In the genomic region with DNA sequence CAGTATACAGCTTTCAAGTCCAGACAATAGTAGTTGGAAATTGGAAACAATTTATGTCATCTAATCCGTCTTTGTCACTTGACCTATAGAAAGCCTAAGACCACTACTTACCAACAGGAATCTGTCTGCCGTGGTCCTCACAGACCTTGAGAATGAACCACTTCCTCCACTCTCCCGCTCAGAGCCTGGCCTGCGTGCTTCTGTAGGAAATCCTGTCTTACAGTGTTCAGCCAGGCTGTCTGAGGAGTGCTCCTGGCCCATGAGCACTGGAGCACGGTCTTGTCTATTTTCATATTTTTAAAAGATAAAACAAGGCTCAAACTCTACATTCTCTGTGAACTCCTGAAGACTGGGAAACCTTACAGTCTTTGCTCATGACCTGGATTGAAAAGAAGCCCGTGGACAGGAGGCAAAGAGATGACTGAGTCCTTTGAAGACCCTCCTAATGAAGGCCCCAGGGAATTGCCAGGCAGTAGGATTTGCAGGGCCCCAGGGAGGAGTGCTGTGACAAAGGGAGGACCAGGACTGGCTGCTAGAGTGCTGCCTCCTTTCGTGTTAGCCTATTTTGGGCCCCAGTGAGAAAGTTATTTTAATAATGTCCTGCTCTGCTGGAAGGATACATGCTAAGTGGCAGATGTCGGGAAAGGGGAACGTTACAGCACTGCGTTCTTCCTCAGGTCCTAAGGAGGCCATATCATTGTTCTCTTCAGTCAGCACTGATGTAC, we compare ENCODE assay signal across 18 mouse cellular contexts.
DNase-seq lines count a peak whose midpoint lies in the region; ATAC-seq and TF ChIP-seq lines count a peak whose summit lies in the region.
"Had no signal": no experiment of that assay in that cellular context is flagged by ENCODE, and none has a peak within 500 bp of the region (broad histone marks: within the 10 kb centered on the region; RNA-seq: fewer than 3 reads in every experiment).

No protein-coding gene starts in this region.

- no peak overlapping the region for H3K4me3 ChIP-seq in midbrain, embryonic 12.5 days
- no peak overlapping the region for H3K4me3 ChIP-seq in midbrain, postnatal 0 days (ENCODE audit: low read depth, low read length)
- H3K4me3 ChIP-seq in heart, embryonic 16.5 days (ENCODE audit: low read length): no peak overlapping the region
- H3K4me3 ChIP-seq: embryonic facial prominence, embryonic 15.5 days; hindbrain, embryonic 12.5 days; kidney, embryonic 15.5 days; stomach, embryonic 15.5 days had no signal

- no peak overlapping the region for H3K27ac ChIP-seq in midbrain, embryonic 12.5 days (replicated peaks)
- no peak overlapping the region for H3K27ac ChIP-seq in midbrain, postnatal 0 days (ENCODE audit: low read depth, low read length)
- peak overlapping the region; percentile 62 for H3K27ac ChIP-seq in heart, embryonic 16.5 days (ENCODE audit: low read length)
- H3K27ac ChIP-seq: embryonic facial prominence, embryonic 15.5 days; hindbrain, embryonic 12.5 days; kidney, embryonic 15.5 days; stomach, embryonic 15.5 days had no signal

- TF ChIP-seq CTCF in midbrain, postnatal 0 days (IDR thresholded peaks at IDR 0.05): no peak

- WGBS in midbrain, embryonic 12.5 days: 77% methylated on average over 10 of the region's 10 CpGs
- WGBS in midbrain, postnatal 0 days: 61% methylated on average over 10 of the region's 10 CpGs
- 55% methylated on average over 10 of the region's 10 CpGs for WGBS in heart, embryonic 16.5 days

- H3K27me3 ChIP-seq in midbrain, embryonic 12.5 days: no peaks in the 10 kb centered on the region
- H3K27me3 ChIP-seq in midbrain, postnatal 0 days (ENCODE audit: insufficient read depth, low read length): no peaks in the 10 kb centered on the region
- H3K27me3 ChIP-seq in heart, embryonic 16.5 days (ENCODE audit: control insufficient read depth, insufficient read depth, low read length): no peaks in the 10 kb centered on the region
- H3K27me3 ChIP-seq: embryonic facial prominence, embryonic 15.5 days; hindbrain, embryonic 12.5 days; kidney, embryonic 15.5 days; stomach, embryonic 15.5 days had no signal

- no peaks in the 10 kb centered on the region for H3K9me3 ChIP-seq in midbrain, embryonic 12.5 days
- H3K9me3 ChIP-seq in midbrain, postnatal 0 days (ENCODE audit: low read length): no peaks in the 10 kb centered on the region
- H3K9me3 ChIP-seq in heart, embryonic 16.5 days (replicated peaks; ENCODE audit: control insufficient read depth, low read length): no peaks in the 10 kb centered on the region
- H3K9me3 ChIP-seq: embryonic facial prominence, embryonic 15.5 days; hindbrain, embryonic 12.5 days; kidney, embryonic 15.5 days; stomach, embryonic 15.5 days had no signal

- DNase-seq in midbrain, postnatal 0 days (ENCODE audit: low spot score): no peak
- peak; percentile 9 to 42 for DNase-seq in heart, adult 9 months (ENCODE audit: low spot score in 2 of 2)
- DNase-seq in cerebellum, adult 8-10 months: no peak
- no peak for DNase-seq in kidney, postnatal 14 days
- DNase-seq in cerebellum, adult 11 months: no peak
- DNase-seq: adrenal gland, postnatal 36 days; cerebellum, postnatal 10 days; embryo, embryonic 11 days; gastrocnemius, postnatal 36 days; lung, adult 2 months; right cerebral cortex, adult 18-20 months; thymus, adult 2 months had no signal

- H3K4me2 ChIP-seq in midbrain, embryonic 12.5 days (replicated peaks): no peak overlapping the region
- H3K4me2 ChIP-seq in midbrain, postnatal 0 days (ENCODE audit: low read depth, low read length, poor library complexity, severe bottlenecking): no peak overlapping the region
- H3K4me2 ChIP-seq in heart, embryonic 16.5 days (ENCODE audit: low read depth, low read length): no peak overlapping the region
- H3K4me2 ChIP-seq: embryonic facial prominence, embryonic 15.5 days; hindbrain, embryonic 12.5 days; kidney, embryonic 15.5 days; stomach, embryonic 15.5 days had no signal

- H3K9ac ChIP-seq in midbrain, embryonic 12.5 days (replicated peaks): no peak overlapping the region
- H3K9ac ChIP-seq in midbrain, postnatal 0 days (replicated peaks; ENCODE audit: low read length, poor library complexity, severe bottlenecking): no peak overlapping the region
- 0 out of 2 replicates have a peak overlapping the region, but pooled peaks have one; percentile 36 for H3K9ac ChIP-seq in heart, embryonic 16.5 days (ENCODE audit: low read length)
- H3K9ac ChIP-seq: embryonic facial prominence, embryonic 15.5 days; hindbrain, embryonic 12.5 days; kidney, embryonic 15.5 days; stomach, embryonic 15.5 days had no signal

- ATAC-seq in midbrain, embryonic 12.5 days (ENCODE audit: low FRiP score, low read depth): peak; percentile 44; the same call in 1 of the 2 replicates
- no peak for ATAC-seq in midbrain, postnatal 0 days (ENCODE audit: low FRiP score)
- ATAC-seq in heart, embryonic 16.5 days (replicated peaks; ENCODE audit: extremely low read depth, insufficient read depth, low FRiP score): peak; percentile 42

- H3K4me1 ChIP-seq in midbrain, embryonic 12.5 days: 0 out of 2 replicates have a peak, but pooled peaks cover 3% of the 10 kb centered on the region
- H3K4me1 ChIP-seq in midbrain, postnatal 0 days (ENCODE audit: insufficient read depth, low read length): no peaks in the 10 kb centered on the region
- H3K4me1 ChIP-seq in heart, embryonic 16.5 days (ENCODE audit: control insufficient read depth, insufficient read depth, low read length): 0 out of 2 replicates have a peak, but pooled peaks cover 7% of the 10 kb centered on the region
- H3K4me1 ChIP-seq: embryonic facial prominence, embryonic 15.5 days; hindbrain, embryonic 12.5 days; kidney, embryonic 15.5 days had no signal

- H3K36me3 ChIP-seq in midbrain, embryonic 12.5 days: no peaks in the 10 kb centered on the region
- no peaks in the 10 kb centered on the region; the same call in 1 of the 2 replicates for H3K36me3 ChIP-seq in midbrain, postnatal 0 days (ENCODE audit: insufficient read depth, low read length)
- 0 out of 2 replicates have a peak, but pooled peaks cover 2% of the 10 kb centered on the region for H3K36me3 ChIP-seq in heart, embryonic 16.5 days (ENCODE audit: control insufficient read depth, insufficient read depth)
- H3K36me3 ChIP-seq: embryonic facial prominence, embryonic 15.5 days; stomach, embryonic 15.5 days had no signal

Comparison
In these comparisons a context has a peak if more than half of its experiments do, and no peak if none do; other contexts are left out.
1. DNase-seq: peak in heart, adult 9 months (2 of 2); none in midbrain, postnatal 0 days (single experiment), cerebellum, adult 8-10 months (single experiment), kidney, postnatal 14 days (single experiment) and cerebellum, adult 11 months (single experiment).